Mouse (Mus musculus): ENCODE results near the gene Ccdc43. TPM values are rescaled to one million over a fixed set of nuclear protein-coding genes. Genes with fewer than 3 reads are reported as not detected.

The Ccdc43 gene
- polyA plus RNA-seq, 1 experiment from 2014 or later: 47.5 TPM

DNA sequence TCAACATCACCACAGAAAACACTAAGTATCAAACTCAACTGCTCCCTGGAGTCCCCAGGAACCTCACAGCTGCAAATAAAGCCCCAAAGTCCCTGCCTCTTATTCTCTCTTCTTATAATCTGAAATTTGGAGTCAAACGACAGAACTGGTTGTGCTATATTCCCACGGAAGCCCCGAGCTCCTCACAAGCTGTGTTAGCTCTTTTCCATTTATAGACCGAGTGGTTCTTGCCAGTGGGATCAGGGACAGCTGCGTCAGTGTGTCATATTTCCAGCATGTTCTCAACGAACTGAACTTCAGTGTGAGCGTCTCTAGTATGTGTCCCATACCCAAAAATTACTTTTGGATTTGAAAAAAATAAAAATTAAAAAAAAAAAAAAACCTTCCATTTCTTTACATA is 2.3 kb downstream of the Ccdc43 start:
- Histone ChIP-seq H3K4me3 (ENCODE audit: low read length) (no peak overlapping the region), H3K9me3 (ENCODE audit: control insufficient read depth, low read length) (no peaks in the 10 kb centered on the region), H3K4me2 (ENCODE audit: low read depth, low read length) (no peak overlapping the region), H3K27ac (ENCODE audit: low read length) (no peak overlapping the region), H3K9ac (ENCODE audit: low read length) (no peak overlapping the region), H3K36me3 (ENCODE audit: control insufficient read depth, insufficient read depth, low read length) (peaks cover 3% of the 10 kb centered on the region), H3K27me3 (ENCODE audit: control insufficient read depth, insufficient read depth, low read depth, low read length) (no peaks in the 10 kb centered on the region), H3K4me1 (replicated peaks; ENCODE audit: control insufficient read depth, insufficient read depth, low read length) (peaks cover 15% of the 10 kb centered on the region)
- ATAC-seq (ENCODE audit: low read depth): no peak
- WGBS: 86% methylated on average over 7 of the region's 7 CpGs

DNA sequence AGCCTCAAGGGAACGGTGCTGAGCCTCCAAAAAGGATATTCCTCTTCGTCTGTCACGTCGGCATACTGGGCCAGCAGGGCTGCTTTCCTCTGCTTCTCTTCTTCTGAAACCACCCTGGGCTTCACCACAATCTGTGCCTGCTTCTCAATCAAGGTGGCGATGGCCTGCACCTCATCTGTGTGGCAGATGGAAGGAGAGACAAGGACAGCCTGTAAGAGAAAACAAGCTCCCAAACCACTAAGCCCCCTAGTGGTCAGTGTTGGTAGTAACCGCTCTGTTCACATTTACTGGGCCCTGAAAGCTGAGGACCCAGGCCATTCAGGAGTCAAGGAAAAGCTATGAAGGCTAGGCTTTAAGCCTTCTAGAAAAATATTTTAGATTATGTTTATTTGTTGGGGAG is 7.4 kb downstream of the Ccdc43 start:
- H3K9ac ChIP-seq (ENCODE audit: low read length): no peak overlapping the region
- H3K4me3 ChIP-seq (ENCODE audit: low read length): no peak overlapping the region
- H3K4me1 ChIP-seq (replicated peaks; ENCODE audit: control insufficient read depth, insufficient read depth, low read length): no peaks in the 10 kb centered on the region
- 64% methylated on average over 6 of the region's 6 CpGs for WGBS
- ATAC-seq (ENCODE audit: low read depth): no peak
- H3K4me2 ChIP-seq (ENCODE audit: low read depth, low read length): no peak overlapping the region
- no peaks in the 10 kb centered on the region for H3K9me3 ChIP-seq (ENCODE audit: control insufficient read depth, low read length)
- H3K36me3 ChIP-seq (ENCODE audit: control insufficient read depth, insufficient read depth, low read length): peaks cover 8% of the 10 kb centered on the region
- H3K27ac ChIP-seq (ENCODE audit: low read length): no peak overlapping the region
- no peaks in the 10 kb centered on the region for H3K27me3 ChIP-seq (ENCODE audit: control insufficient read depth, insufficient read depth, low read depth, low read length)

DNA sequence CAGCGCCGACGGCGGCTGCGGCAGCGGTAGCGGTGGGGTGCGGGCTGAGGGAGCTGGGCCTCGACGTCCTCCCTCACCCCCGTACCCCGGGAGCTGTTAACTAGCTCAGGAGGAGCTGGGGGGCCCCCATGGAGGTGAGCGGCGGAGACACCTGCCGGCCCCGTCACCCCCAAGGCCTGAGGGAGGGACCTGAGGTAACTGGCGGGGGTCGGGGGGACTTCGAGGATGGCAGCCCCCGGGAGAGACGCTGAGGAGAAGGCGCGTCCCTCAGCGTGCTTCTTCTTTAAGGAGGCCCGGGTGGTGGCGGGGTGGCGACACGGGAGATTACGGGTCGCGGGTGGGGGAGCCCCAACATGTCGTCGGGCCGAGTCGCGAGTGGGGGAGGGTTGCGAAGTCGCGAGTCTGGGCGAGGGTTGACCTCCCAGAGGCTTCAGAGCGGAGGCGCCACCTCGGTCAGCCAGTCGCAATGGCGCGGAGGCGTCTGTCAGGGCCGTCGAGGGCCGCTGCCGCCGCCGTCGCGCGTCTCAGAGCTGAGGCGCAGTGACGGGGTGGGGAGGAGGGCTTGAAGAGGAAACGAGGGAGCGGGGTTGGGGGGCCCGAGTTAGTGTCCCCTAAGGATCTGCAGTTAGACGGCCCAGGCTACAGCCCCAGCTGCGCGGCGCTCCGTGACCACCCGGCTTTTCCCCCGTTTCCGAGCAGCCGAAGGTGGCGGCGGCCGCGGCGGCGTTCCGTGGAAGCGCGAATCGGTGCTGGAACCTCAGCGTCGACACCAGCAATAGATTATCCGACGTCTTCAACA is 31.7 kb downstream of the Ccdc43 start:
- Histone ChIP-seq H3K4me3 (ENCODE audit: low read length) (peak overlapping the region; percentile 13), H3K9ac (ENCODE audit: low read length) (no peak overlapping the region), H3K36me3 (ENCODE audit: control insufficient read depth, insufficient read depth, low read length) (no peaks in the 10 kb centered on the region), H3K4me2 (ENCODE audit: low read depth, low read length) (no peak overlapping the region; the same call in 1 of the 2 replicates), H3K27me3 (ENCODE audit: control insufficient read depth, insufficient read depth, low read depth, low read length) (peaks cover 24% of the 10 kb centered on the region), H3K27ac (ENCODE audit: low read length) (no peak overlapping the region), H3K4me1 (replicated peaks; ENCODE audit: control insufficient read depth, insufficient read depth, low read length) (no peaks in the 10 kb centered on the region), H3K9me3 (ENCODE audit: control insufficient read depth, low read length) (peaks cover 16% of the 10 kb centered on the region)
- 42% methylated on average over 84 of the region's 84 CpGs for WGBS
- ATAC-seq (ENCODE audit: low read depth): no peak

DNA sequence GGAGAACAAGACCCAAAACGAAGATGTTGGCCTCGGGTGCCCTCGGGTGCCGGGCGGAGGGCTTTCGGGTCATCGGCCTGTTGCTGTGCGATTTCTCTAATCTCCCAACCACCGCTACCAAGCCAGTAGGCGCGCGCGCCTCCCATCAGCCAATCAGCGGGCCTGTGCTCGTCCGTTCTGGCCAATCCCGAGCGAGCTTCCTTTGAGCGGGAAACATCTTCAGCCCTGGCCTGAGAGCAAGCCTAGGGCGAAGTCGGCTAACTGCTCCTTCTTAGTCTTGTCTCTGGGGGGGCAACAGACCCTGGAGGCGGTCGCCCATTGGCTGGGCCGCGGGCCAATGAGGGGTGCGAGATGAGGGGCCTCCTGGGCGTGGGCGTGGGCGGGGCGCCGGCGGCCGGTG is 32.4 kb downstream of the Ccdc43 start:
- H3K9ac ChIP-seq (ENCODE audit: low read length): no peak overlapping the region
- WGBS: 51% methylated on average over 28 of the region's 33 CpGs
- H3K27me3 ChIP-seq (ENCODE audit: control insufficient read depth, insufficient read depth, low read depth, low read length): peaks cover 24% of the 10 kb centered on the region
- H3K27ac ChIP-seq (ENCODE audit: low read length): no peak overlapping the region
- H3K36me3 ChIP-seq (ENCODE audit: control insufficient read depth, insufficient read depth, low read length): no peaks in the 10 kb centered on the region
- no peaks in the 10 kb centered on the region for H3K4me1 ChIP-seq (replicated peaks; ENCODE audit: control insufficient read depth, insufficient read depth, low read length)
- H3K4me3 ChIP-seq (ENCODE audit: low read length): no peak overlapping the region
- ATAC-seq (ENCODE audit: low read depth): peak; percentile 36; the same call in 1 of the 2 replicates
- no peak overlapping the region for H3K4me2 ChIP-seq (ENCODE audit: low read depth, low read length)
- H3K9me3 ChIP-seq (ENCODE audit: control insufficient read depth, low read length): peaks cover 16% of the 10 kb centered on the region

DNA sequence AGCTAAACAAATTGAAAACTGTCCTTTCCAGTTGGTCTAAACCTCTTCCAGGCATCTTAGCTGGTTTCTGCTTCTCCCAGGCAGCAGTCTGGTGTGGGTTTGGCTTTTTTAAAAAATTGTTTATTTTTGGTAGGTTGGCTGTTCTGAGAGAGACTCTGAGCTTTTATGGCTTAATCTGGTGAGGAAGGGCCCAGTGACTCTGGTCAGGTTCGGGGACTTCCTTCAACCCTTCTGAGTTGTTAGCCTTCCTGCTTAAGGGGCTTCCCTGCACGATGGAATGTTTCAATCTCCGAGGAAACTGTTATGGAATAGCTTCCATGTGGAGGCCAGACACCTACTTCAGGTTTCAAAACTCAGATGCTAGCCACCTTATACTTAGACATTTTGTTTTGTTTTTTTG is 34.2 kb downstream of the Ccdc43 start, which contains the start of gene Meioc:
Meioc (plus strand) TSS at position 301 of the 400 bp plus-strand sequence.
- no peak within 1 kb of the TSS for H3K27ac ChIP-seq (ENCODE audit: low read length)
- ATAC-seq (ENCODE audit: low read depth): no peak
- no peak within 1 kb of the TSS for H3K4me2 ChIP-seq (ENCODE audit: low read depth, low read length)
- no peak within 1 kb of the TSS for H3K4me3 ChIP-seq (ENCODE audit: low read length)
- no peak within 1 kb of the TSS for H3K9ac ChIP-seq (ENCODE audit: low read length)
- H3K27me3 ChIP-seq (ENCODE audit: control insufficient read depth, insufficient read depth, low read depth, low read length): peaks cover 24% of the 10 kb centered on the region
- H3K9me3 ChIP-seq (ENCODE audit: control insufficient read depth, low read length): peaks cover 16% of the 10 kb centered on the region
- H3K4me1 ChIP-seq (replicated peaks; ENCODE audit: control insufficient read depth, insufficient read depth, low read length): no peaks in the 10 kb centered on the region
- 46% methylated on average over 3 of the region's 3 CpGs for WGBS
- no peaks in the 10 kb centered on the region for H3K36me3 ChIP-seq (ENCODE audit: control insufficient read depth, insufficient read depth, low read length)

DNA sequence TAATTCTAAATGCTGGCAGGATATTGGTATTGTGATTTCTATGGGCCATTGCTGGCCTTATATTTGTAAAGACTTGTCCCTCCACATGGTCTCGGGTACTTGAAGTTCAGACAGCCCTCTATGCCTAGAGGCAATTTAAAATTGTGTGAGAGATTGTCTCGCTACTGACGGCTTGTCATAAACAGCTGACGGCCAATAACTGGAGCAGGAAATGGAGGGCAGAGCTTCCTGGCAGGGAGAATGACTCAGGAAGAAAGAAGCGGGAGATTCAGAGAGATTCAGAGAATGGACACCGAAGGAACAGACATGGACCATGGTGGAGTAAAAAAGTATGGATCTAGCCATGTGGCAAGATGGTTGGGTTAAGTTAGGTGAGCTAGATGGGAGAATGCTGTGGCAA is 40.7 kb downstream of the Ccdc43 start:
- Histone ChIP-seq H3K9ac (ENCODE audit: low read length) (no peak overlapping the region), H3K9me3 (ENCODE audit: control insufficient read depth, low read length) (no peaks in the 10 kb centered on the region), H3K4me3 (ENCODE audit: low read length) (no peak overlapping the region), H3K4me1 (replicated peaks; ENCODE audit: control insufficient read depth, insufficient read depth, low read length) (0 out of 2 replicates have a peak, but pooled peaks cover 2% of the 10 kb centered on the region), H3K27me3 (ENCODE audit: control insufficient read depth, insufficient read depth, low read depth, low read length) (no peaks in the 10 kb centered on the region), H3K36me3 (ENCODE audit: control insufficient read depth, insufficient read depth, low read length) (no peaks in the 10 kb centered on the region), H3K27ac (ENCODE audit: low read length) (no peak overlapping the region), H3K4me2 (ENCODE audit: low read depth, low read length) (peak overlapping the region; percentile 24; the same call in 1 of the 2 replicates)
- no peak for ATAC-seq (ENCODE audit: low read depth)
- WGBS: 39% methylated on average over 6 of the region's 6 CpGs

DNA sequence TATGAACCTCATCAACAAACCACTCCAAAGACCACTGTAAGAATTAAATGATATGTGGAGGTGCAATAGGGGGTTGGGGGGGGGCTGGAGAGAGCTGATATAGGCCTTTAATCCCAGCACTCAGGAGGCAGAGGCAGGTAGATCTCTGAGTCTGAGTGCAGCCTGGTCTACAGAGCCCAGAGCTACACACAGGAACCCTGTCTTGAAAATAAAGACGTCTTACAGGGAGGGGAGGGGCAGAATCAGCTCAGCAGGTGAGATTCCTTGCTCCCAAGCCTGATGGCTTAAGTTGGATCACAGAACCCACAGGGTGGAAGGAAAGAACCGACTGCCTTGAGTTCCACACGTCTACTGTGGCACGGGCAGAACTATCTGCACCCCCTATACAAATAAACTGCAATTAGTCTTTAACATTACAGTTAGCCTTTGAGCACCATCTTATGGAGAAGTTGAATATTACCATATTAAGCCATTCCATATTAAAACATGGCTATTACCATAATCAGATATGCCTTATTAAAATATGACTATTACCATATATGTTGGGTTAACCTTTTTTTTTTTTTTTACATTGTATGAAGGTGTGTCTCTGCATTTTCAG is 41.2 kb downstream of the Ccdc43 start:
- Histone ChIP-seq H3K27ac (ENCODE audit: low read length) (no peak overlapping the region), H3K4me2 (ENCODE audit: low read depth, low read length) (peak overlapping the region; percentile 29), H3K36me3 (ENCODE audit: control insufficient read depth, insufficient read depth, low read length) (no peaks in the 10 kb centered on the region), H3K9ac (ENCODE audit: low read length) (no peak overlapping the region), H3K9me3 (ENCODE audit: control insufficient read depth, low read length) (no peaks in the 10 kb centered on the region), H3K4me1 (replicated peaks; ENCODE audit: control insufficient read depth, insufficient read depth, low read length) (0 out of 2 replicates have a peak, but pooled peaks cover 5% of the 10 kb centered on the region), H3K27me3 (ENCODE audit: control insufficient read depth, insufficient read depth, low read depth, low read length) (no peaks in the 10 kb centered on the region), H3K4me3 (ENCODE audit: low read length) (no peak overlapping the region)
- WGBS: 3% methylated on average over 4 of the region's 4 CpGs
- peak; percentile 74; the same call in 1 of the 2 replicates for ATAC-seq (ENCODE audit: low read depth)

DNA sequence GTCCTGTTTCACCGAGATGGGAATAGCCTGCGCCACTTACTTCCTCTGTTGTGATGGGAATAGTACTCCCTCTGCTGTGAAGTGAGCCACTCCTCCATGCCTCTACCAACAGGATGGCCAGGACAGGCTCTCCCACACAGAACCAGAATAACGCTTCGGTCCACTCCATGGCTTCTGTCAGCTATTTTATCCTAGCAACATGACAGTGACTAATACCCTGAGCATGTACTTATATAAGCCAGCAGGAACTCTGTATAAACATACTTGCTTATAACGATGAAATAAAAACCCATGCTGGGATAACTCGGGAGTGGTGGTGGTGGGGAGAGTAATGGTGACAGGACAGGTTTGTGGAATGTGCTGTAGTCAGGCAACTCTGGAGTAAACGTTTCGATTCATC is 41.7 kb downstream of the Ccdc43 start:
- Histone ChIP-seq H3K36me3 (ENCODE audit: control insufficient read depth, insufficient read depth, low read length) (no peaks in the 10 kb centered on the region), H3K27ac (ENCODE audit: low read length) (no peak overlapping the region), H3K4me1 (replicated peaks; ENCODE audit: control insufficient read depth, insufficient read depth, low read length) (0 out of 2 replicates have a peak, but pooled peaks cover 5% of the 10 kb centered on the region), H3K4me2 (ENCODE audit: low read depth, low read length) (no peak overlapping the region), H3K9me3 (ENCODE audit: control insufficient read depth, low read length) (no peaks in the 10 kb centered on the region), H3K9ac (ENCODE audit: low read length) (no peak overlapping the region), H3K4me3 (ENCODE audit: low read length) (no peak overlapping the region), H3K27me3 (ENCODE audit: control insufficient read depth, insufficient read depth, low read depth, low read length) (no peaks in the 10 kb centered on the region)
- ATAC-seq (ENCODE audit: low read depth): no peak
- WGBS: 37% methylated on average over 8 of the region's 8 CpGs

DNA sequence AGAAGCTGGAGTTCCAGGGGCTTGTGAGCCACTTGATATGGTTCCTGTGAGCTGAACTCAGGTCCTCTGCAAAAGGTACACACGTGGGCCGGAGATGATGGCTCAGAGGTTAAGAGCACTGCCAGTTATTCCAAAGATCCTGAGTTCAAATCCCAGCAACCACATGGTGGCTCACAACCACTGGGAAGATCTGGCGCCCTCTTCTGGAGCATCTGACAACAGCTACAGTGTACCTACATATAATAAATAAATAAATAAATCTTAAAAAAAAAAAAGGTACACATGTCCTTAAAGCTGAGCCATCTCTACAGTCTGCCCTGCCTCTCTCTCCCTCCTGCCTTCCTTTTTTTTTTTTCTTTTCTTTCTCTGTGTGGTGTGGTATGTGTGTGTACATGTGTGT is 44.7 kb downstream of the Ccdc43 start:
- Histone ChIP-seq H3K36me3 (ENCODE audit: control insufficient read depth, insufficient read depth, low read length) (no peaks in the 10 kb centered on the region), H3K27me3 (ENCODE audit: control insufficient read depth, insufficient read depth, low read depth, low read length) (no peaks in the 10 kb centered on the region), H3K4me2 (ENCODE audit: low read depth, low read length) (no peak overlapping the region), H3K4me1 (replicated peaks; ENCODE audit: control insufficient read depth, insufficient read depth, low read length) (0 out of 2 replicates have a peak, but pooled peaks cover 5% of the 10 kb centered on the region), H3K4me3 (ENCODE audit: low read length) (no peak overlapping the region), H3K9ac (ENCODE audit: low read length) (no peak overlapping the region), H3K9me3 (ENCODE audit: control insufficient read depth, low read length) (no peaks in the 10 kb centered on the region), H3K27ac (ENCODE audit: low read length) (no peak overlapping the region)
- WGBS: 70% methylated on average over 3 of the region's 3 CpGs
- ATAC-seq (ENCODE audit: low read depth): no peak

Measured in lung, embryonic 16.5 days (tissue).